Mouse (Mus musculus) cerebellum, adult 9-10 months (tissue): Measurements from ENCODE around the gene Ankrd13b.
"Not testable (repeated sequence)": the region's sequence is repeated elsewhere in the genome, so short reads cannot be mapped to it uniquely, and the experiment has no call there.

Source experiments
- DNase-seq: peaks from one replicate; pipeline ENCODE4 v3.0.0; 2022

Ankrd13b gene

DNA sequence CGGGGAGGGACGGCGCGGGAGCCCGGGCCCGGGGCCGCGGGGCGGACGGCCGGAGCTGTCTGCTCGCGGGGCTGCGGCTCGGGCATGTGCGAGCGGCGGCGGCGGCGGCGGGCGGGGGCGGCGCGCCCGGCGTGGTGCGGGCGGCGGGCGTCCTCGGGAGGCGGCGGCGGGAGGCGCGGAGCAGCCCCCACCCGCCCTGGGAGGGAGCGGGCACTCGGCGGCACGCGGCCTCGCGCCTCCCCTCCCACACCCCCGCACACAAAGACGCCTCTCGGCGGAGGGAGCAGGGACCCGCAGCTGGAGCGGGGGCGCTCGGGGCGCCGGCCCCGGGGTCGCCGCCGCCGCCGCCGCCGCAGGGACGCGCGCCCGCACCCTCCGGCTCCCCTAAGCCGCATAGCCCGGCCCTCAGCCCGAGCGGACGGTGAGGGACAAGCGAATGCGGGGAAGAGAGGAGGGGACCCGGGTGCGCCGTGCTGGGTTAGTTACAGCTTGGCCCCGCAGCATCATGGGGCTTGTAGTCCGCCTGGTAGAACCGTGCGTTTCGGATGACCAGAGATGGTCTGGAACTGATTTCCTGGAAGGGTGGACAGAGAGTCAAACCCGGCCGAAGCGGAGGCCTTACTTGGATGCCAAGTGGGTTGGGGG, at the start of gene Ankrd13b:
TSS of gene Ankrd13b (minus strand) at position 88 of the 645 bp plus-strand sequence.
- peak; percentile 86 for DNase-seq

GRCm38 (mm10) chr11:77532202-77532846, 42.8 kb upstream of the Ankrd13b start:
- DNase-seq, result no peak

DNA sequence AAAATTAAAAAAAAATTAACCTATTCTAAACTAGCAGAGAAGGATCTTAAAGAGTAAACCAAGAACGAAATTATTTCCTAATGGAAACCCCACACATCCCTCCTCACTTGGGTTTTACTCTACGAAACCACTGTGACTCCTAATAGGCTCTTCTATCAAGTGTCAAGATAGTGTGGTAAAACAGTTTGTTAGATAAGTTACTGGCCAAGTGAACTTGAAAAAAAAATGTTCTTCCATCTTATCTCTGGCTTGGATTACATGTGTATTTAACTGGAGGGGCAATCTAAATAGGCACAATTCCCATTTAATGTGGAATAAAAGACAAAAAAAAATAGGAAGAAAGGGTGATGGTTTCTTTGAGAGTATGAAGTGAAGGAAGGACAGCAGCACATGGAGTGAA, 41.4 kb upstream of the Ankrd13b start:
- no peak for DNase-seq

GRCm38 (mm10) chr11:77529644-77530043, 40.2 kb upstream of the Ankrd13b start:
- no peak for DNase-seq

DNA sequence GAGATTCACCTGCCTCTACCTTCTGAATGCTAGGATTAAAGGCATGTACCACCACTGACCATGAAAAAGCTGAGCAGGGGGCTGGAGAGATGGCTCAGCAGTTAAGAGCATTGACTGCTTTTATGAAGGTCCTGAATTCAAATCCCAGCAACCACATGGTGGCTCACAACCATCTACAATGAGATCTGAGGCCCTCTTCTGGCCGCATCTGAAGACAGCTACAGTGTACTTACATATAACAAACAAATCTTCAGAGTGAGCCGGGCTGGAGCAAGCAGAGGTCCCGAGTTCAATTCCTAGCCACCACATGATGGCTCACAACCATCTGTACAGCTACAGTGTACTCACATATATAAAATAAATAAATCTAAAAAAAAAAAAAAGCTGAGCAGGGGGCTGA, 38.9 kb upstream of the Ankrd13b start:
- not testable (repeated sequence) for DNase-seq

DNA sequence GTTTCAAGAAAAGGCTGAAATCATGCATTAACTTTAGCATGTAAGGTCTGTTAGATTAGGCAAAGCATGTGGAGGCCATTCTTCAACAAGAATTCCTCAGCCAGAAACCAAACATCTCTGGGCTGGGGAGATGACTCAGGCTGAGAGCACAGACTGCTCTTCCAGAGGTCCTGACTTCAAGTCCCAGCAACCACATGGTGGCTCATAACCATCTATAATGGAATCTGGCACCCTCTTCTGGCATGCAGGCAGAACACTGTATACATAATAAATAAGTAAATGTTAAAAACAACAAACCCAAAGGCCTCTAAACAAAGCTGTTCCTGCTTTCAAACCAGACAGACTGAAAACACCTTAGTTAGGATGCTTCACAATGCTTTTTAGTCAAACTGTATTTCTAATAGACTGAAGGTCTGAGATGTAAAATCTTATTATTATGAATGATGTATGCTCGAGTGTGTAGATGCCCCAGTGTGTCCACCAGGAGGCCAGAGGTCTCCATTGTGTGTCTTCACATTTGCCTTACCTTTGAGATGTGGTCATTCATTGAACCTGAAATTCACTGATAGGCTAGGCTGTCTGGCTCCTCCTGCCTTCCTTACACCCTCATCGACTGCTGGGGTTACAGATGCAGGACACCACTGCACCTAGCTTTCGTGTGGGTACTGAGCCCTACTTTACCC, 36.5 kb upstream of the Ankrd13b start:
- no peak for DNase-seq

DNA sequence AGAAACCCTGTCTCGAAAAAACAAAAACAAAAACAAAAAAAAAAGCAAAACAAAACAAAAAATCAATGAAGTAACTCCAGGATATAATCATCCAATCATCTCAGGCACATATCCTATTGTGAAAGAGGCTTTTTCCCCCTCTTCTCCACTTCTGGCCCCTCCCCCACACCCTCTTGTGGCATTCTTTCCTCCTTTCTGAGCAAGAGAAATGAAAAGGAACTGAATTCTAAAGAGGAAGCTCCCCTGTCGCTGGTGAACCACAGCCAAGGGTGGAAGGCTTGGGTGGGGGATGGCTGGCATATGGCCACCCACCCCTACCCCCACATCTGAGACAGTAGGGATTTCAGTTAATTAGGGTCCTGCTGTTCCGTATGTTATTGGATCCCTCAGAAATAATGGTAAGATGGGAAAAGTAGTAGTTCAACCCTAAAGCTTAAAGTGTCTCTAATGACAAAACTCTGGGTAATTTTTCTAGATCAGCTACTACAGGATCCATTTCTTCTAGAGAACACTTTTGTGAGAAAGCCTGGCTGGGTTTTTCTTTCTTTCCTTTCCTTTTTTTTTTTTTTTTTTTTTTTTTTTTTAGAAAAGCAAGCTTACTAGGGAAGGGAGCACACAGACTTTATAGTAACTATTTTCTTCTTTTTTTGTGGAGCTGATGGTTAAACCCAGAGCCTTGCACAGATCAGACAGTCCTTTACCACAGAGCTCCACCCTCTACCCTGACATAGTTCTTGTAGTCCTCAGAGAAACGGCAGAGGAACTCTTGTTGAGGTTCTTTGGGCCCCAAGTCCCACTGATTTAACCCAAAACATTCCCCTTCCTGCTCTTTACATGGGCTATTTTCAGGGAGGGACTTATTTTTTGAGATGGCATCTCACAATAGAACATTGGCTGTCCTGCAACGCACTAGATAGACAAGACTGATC, 31.4 kb upstream of the Ankrd13b start:
- DNase-seq, result no peak

- DNase-seq, result no peak
These were observed 29.6 kb upstream of the Ankrd13b start, which contains the start of gene Gm10392 for GRCm38 (mm10) chr11:77519043-77519442. Gene Gm10392, minus strand, starts transcription at chr11:77519198.

DNA sequence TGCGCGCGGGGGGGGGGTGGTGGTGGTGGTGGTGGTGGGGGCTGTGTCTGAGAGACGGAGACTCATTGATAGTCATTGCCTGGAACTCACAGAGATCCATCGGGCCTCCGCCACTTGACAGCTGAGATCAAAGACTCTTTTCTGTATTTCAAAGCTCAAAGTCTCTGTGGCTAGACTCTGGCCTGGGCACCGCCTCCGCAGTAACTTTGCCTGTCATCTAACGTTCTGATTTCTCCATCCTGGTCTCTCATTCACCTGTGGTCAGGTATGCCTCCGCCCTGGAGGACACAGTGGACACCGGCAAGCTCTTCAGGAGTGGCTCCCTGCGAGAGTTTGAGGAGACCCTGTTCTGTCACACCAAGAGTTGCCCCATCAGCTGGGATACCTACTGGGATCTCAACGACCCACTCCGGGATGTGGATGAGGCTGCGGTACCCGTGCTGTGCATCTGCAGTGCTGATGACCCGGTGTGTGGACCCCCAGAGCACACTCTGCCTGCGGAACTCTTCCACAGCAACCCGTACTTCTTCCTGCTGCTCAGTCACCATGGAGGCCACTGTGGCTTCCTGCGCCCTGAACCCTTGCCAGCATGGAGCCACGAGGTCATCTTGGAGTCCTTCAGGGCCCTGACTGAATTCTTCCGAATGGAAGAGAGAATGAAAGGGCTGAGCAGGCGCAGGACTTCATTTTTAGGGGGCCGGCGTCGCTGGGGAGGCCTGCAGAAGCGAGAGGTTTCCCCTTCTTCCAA, 28.7 kb upstream of the Ankrd13b start:
- no peak for DNase-seq

- no peak for DNase-seq
These were observed 27.3 kb upstream of the Ankrd13b start for GRCm38 (mm10) chr11:77516553-77517425.

DNA sequence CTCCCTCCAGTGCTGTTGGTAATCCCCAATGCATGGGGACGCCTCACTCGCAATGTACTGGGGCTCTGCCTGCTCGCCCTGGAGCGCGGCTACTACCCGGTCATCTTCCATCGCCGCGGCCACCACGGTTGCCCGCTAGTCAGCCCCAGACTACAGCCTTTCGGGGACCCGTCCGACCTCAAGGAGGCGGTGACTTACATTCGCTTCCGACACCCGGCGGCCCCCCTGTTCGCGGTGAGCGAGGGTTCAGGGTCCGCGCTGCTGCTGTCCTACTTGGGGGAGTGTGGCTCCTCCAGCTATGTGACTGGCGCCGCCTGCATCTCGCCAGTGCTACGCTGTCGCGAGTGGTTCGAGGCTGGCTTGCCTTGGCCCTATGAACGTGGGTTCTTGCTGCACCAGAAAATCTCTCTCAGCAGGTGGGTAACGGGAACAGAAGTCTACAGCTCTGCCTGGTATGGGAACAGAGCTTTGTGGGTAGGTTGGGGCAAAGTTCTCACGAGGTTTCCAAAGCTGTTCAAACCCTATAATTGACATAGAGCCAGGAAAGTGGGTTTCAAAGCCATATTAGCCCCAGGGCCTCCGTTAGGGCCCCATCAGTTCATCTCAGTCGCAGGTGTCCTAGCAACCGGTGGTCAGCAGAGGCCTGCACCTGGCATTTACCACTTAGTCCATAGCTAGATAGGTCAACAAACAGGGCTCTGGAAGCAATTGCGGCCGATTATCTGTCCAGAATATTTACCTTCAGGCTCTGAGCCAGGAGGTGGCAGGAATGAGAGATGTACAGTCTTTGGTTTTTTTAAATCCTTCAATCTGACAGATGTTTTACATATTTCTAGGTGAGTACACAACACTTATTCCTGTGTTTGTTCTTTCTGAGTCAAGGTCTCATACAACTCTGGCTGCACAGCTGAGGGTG, 26.4 kb upstream of the Ankrd13b start, which contains the start of gene Trp53i13:
TSS of gene Trp53i13 (minus strand) at position 344 of the 916 bp plus-strand sequence.
- DNase-seq, result peak; percentile 24

GRCm38 (mm10) chr11:77514832-77515636, 25.6 kb upstream of the Ankrd13b start, which contains the start of gene Abhd15:
Gene Abhd15, plus strand, starts transcription at chr11:77515121.
- DNase-seq, result peak; percentile 40

- DNase-seq, result peak; percentile 36
These were observed 24.9 kb upstream of the Ankrd13b start for GRCm38 (mm10) chr11:77514281-77514831.

DNA sequence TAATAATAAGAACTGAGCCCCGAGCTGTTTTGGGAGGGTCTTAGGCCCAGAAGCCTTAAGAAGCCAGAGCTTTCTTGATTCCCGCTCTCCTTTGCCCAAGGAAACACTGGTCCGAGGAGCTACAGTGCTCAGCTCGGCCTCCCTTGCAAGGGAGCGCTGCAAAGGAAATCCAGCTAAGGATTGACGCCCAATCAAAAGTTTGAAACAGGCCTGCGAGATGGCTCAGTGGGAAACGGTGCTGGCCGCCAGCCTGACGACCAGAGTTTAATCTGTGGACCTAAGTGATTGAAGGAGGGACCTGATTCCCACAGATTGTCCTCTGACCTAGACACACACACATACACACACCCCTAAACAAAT, 24.3 kb upstream of the Ankrd13b start:
- DNase-seq, result peak; percentile 33

DNA sequence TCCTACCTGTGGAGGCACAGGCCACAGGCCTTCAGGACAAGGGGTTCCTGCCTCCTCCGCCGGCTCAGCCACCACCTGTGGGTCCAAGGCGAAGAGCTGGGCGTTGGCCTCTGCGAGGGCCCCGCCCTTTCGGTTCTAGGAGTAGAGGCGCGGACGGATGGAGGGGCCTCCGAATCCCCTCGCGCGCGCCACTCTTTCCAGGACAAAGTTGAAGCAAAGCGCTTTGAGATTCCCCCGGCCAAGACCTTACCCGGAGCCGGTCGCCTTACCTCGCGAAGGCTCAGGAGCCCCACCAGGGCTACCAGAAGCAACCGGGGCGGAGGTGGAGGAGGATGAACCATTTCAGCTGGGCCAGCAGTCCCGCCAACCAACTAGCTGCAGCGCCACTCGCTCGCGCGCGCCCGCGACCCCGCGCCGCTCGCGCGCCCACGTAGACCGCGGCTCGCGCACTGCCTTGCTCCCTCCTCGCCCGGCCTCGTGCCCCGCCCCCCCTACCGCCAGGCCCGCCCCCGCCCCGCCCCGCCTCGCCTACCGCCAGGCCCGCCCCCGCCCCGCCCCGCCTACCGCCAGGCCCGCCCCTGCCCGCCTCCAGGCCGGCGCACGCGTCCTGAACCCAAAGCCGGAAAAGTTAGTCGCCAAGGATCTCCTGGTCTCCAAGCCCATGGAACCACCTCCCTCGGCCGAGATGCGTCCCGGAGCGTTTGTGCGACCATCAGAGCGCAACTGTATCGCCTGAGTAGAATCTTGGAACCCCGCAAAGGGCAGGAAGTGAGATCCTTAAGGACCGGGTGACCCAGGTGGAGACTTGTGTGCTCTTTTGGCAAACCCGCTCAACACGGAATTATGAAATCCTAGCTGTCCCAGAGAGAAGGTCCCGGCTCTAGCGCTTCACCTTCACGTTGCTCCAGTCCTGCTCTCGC, 23.7 kb upstream of the Ankrd13b start:
- peak; percentile 76 for DNase-seq

DNA sequence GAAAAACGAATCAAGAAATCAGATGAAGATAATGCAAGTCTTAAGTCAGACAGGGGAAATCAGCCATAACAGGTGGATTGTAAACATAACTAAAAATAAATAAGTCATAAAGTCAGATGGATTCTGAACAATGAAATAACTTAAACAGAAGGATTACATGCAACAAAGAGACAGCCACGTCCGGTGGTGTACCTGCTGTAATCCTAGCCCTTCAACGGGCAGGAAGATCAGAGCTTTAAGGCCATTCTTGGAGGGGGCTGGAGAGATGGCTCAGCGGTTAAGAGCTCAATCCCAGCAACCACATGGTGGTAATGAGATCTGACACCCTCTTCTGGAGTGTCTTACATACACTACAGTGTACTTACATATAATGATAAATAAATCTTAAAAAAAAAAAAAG, 21.9 kb upstream of the Ankrd13b start:
- no peak for DNase-seq
